Mouse (Mus musculus): Measurements from ENCODE around the gene Mbd4.

GRCm38 (mm10) chr6:115877239-115877638, 24.1 kb upstream of the Mbd4 start:
- no peak for TF ChIP-seq CTCF (IDR thresholded peaks at IDR 0.05; ENCODE audit: low read depth)
- TF ChIP-seq EP300 (optimal IDR thresholded peaks at IDR 0.05) = no peak

All from stomach, postnatal 0 days (tissue).